Mouse (Mus musculus): Measurements from ENCODE around the gene Obscn. TPM values are rescaled to one million over a fixed set of nuclear protein-coding genes. Genes with fewer than 3 reads are reported as not detected.

The Obscn gene
- total and polyA plus RNA-seq, 3 experiments, result 0.11 to 0.27 TPM; not detected in 1

DNA sequence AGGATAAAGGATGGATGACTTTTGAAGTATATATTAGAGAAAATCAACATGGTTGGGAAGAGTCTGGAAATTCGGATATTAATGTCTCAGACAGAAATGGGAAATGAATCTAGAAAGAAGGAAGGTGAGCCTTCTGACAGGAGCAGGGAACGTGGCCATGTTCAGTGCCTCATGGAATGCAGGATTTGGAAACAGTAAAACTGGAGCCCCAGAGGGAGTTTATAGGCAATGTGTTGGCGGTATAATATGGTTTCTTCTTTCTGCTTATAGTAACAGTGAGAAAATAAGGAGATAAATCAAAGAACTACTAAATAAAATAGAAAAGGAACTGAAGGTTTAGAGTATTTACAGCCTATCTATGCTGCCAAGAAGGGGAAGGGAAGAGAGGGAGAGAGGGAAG, 78.2 kb downstream of the Obscn start:
- Histone ChIP-seq H3K36me3 (replicated peaks) (no peaks in the 10 kb centered on the region), H3K4me3 (ENCODE audit: low read depth, low read length) (no peak overlapping the region), H3K9me3 (replicated peaks) (no peaks in the 10 kb centered on the region), H3K27me3 (ENCODE audit: insufficient read depth, low read length) (peaks cover 9% of the 10 kb centered on the region), H3K4me1 (ENCODE audit: insufficient read depth, low read depth, low read length) (peaks cover 4% of the 10 kb centered on the region; the same call in 1 of the 2 replicates)
- ATAC-seq (ENCODE audit: extremely low read depth, insufficient number of reproducible peaks, low FRiP score, poor library complexity, severe bottlenecking), result no peak
- DNase-seq (ENCODE audit: low spot score), result no peak
- TF ChIP-seq TAL1 (conservative IDR thresholded peaks at IDR 0.05; ENCODE audit: low read depth, low read length) (no peak), GATA1 (IDR thresholded peaks at IDR 0.05; ENCODE audit: borderline replicate concordance, low read length) (no peak), CTCF (IDR thresholded peaks at IDR 0.05; ENCODE audit: low read depth, low read length) (no peak), POLR2AphosphoS5 (IDR thresholded peaks at IDR 0.05; ENCODE audit: insufficient replicate concordance, low read depth, low read length) (no peak), GATA2 (IDR thresholded peaks at IDR 0.05; ENCODE audit: borderline replicate concordance, low read depth, low read length) (no peak)

DNA sequence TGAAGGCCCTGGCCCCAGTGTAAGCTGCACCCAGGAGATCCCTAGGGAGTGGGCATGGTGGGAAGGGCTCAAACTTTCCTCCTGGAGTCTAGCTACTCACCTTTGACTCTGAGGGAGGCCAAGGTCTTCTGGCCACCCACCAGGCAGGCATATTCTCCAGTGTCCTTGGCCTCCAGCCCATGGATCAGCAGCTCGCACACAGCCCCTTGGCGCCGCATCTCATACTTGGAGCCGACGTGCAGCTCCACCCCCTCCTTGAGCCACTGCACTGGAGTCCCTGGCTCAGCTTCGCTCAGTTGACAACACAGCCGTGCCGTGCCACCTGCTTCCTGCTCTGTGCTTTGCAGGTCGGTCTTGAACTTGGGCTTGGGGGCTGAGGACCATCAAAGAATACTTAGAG, 85.2 kb downstream of the Obscn start:
- no peaks in the 10 kb centered on the region for H3K36me3 ChIP-seq (replicated peaks)
- TF ChIP-seq TAL1 (conservative IDR thresholded peaks at IDR 0.05; ENCODE audit: low read depth, low read length) (no peak), GATA1 (IDR thresholded peaks at IDR 0.05; ENCODE audit: borderline replicate concordance, low read length) (no peak), POLR2AphosphoS5 (IDR thresholded peaks at IDR 0.05; ENCODE audit: insufficient replicate concordance, low read depth, low read length) (no peak), GATA2 (IDR thresholded peaks at IDR 0.05; ENCODE audit: borderline replicate concordance, low read depth, low read length) (no peak), CTCF (IDR thresholded peaks at IDR 0.05; ENCODE audit: low read depth, low read length) (no peak)
- ATAC-seq (ENCODE audit: extremely low read depth, insufficient number of reproducible peaks, low FRiP score, poor library complexity, severe bottlenecking), result no peak
- no peak for DNase-seq (ENCODE audit: low spot score)
- no peaks in the 10 kb centered on the region; the same call in 1 of the 2 replicates for H3K4me1 ChIP-seq (ENCODE audit: insufficient read depth, low read depth, low read length)
- peaks cover 53% of the 10 kb centered on the region for H3K27me3 ChIP-seq (ENCODE audit: insufficient read depth, low read length)
- no peaks in the 10 kb centered on the region for H3K9me3 ChIP-seq (replicated peaks)
- no peak overlapping the region for H3K4me3 ChIP-seq (ENCODE audit: low read depth, low read length)

DNA sequence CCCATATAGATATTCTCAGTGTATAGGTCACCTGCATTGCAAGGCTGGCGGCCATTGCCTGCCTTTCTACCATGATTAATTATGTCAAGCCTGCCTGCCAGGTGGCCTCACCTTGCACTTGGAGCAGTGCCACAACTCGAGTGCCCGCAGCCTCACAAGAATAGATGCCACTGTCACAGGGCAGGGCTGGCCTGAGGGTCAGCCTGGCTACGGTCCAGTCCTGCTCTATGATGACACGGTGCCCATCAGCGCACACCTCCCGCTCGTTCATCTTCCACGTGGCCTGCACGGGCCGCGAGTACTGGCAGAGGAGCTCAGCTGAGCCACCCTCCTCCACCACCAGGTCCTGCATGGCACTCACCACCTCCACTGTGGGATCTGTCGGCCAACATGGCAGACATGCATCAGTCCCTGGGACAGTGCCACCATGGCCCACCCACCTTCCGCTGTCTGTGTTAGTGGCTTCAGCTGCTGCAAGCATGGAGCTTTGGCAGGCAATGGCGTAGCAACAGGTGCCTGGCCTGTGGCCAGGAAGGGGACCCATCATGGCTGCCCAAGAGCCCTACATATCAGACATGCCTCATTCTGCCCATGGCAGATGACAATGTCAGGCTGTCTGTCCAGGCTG, 91.4 kb downstream of the Obscn start:
- DNase-seq (ENCODE audit: low spot score) (no peak), ATAC-seq (ENCODE audit: extremely low read depth, insufficient number of reproducible peaks, low FRiP score, poor library complexity, severe bottlenecking) (no peak)
- Histone ChIP-seq H3K4me1 (ENCODE audit: insufficient read depth, low read depth, low read length) (no peaks in the 10 kb centered on the region), H3K4me3 (ENCODE audit: low read depth, low read length) (no peak overlapping the region), H3K9me3 (replicated peaks) (no peaks in the 10 kb centered on the region), H3K27me3 (ENCODE audit: insufficient read depth, low read length) (peaks cover 39% of the 10 kb centered on the region), H3K36me3 (replicated peaks) (no peaks in the 10 kb centered on the region)
- TF ChIP-seq GATA2 (IDR thresholded peaks at IDR 0.05; ENCODE audit: borderline replicate concordance, low read depth, low read length) (no peak), GATA1 (IDR thresholded peaks at IDR 0.05; ENCODE audit: borderline replicate concordance, low read length) (no peak)

DNA sequence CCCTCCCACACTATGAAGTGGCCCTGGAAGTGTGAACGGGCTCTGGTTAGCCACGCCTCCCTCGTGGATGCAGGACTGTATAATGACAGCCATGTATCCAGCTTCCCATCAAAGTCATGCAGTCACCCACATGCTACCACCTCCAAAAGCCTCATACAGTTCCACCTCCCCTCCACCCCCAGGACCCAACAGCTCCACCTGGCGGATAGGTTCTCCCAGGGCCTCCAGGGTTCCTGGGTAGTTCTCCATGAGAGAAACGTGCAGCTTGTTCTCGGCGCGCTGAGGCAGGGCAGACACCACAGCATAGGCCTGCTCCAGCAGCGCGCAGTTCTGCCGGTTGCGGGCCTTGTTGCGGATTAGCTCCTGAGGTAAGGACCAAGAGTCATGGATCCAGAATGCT, 107.2 kb downstream of the Obscn start:
- no peaks in the 10 kb centered on the region for H3K4me1 ChIP-seq (ENCODE audit: insufficient read depth, low read depth, low read length)
- no peaks in the 10 kb centered on the region for H3K9me3 ChIP-seq (replicated peaks)
- ATAC-seq (ENCODE audit: extremely low read depth, insufficient number of reproducible peaks, low FRiP score, poor library complexity, severe bottlenecking), result no peak
- TF ChIP-seq CTCF (IDR thresholded peaks at IDR 0.05; ENCODE audit: low read depth, low read length), result no peak
- no peak for TF ChIP-seq GATA1 (IDR thresholded peaks at IDR 0.05; ENCODE audit: borderline replicate concordance, low read length)
- TF ChIP-seq POLR2AphosphoS5 (IDR thresholded peaks at IDR 0.05; ENCODE audit: insufficient replicate concordance, low read depth, low read length), result no peak
- no peak for TF ChIP-seq TAL1 (conservative IDR thresholded peaks at IDR 0.05; ENCODE audit: low read depth, low read length)
- H3K36me3 ChIP-seq (replicated peaks), result no peaks in the 10 kb centered on the region
- DNase-seq (ENCODE audit: low spot score), result no peak
- no peak overlapping the region for H3K4me3 ChIP-seq (ENCODE audit: low read depth, low read length)
- H3K27me3 ChIP-seq (ENCODE audit: insufficient read depth, low read length), result peaks cover 24% of the 10 kb centered on the region

DNA sequence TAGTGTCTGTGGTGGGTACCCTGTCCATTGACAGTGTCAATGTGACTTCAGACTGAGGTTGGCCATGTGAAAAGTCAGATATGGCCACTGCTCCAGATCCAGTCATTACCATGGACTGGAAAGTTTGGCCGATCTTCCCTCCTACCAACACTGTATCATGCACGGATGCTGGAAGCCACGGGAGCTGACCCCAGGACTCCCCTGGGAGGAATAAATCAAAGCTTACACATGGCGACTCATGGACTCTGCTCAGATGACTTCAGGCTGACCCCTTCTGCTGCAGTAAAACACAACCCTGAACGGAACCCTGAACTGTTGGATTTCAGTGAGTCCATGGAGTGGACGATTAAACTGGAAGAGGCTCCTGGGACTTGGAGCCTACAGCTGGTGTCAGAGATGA, 109.8 kb downstream of the Obscn start:
- no peak for DNase-seq (ENCODE audit: low spot score)
- no peak overlapping the region for H3K4me3 ChIP-seq (ENCODE audit: low read depth, low read length)
- no peak for ATAC-seq (ENCODE audit: extremely low read depth, insufficient number of reproducible peaks, low FRiP score, poor library complexity, severe bottlenecking)
- no peak for TF ChIP-seq CTCF (IDR thresholded peaks at IDR 0.05; ENCODE audit: low read depth, low read length)
- TF ChIP-seq GATA1 (IDR thresholded peaks at IDR 0.05; ENCODE audit: borderline replicate concordance, low read length), result no peak
- no peak for TF ChIP-seq POLR2AphosphoS5 (IDR thresholded peaks at IDR 0.05; ENCODE audit: insufficient replicate concordance, low read depth, low read length)
- no peak for TF ChIP-seq GATA2 (IDR thresholded peaks at IDR 0.05; ENCODE audit: borderline replicate concordance, low read depth, low read length)
- no peak for TF ChIP-seq TAL1 (conservative IDR thresholded peaks at IDR 0.05; ENCODE audit: low read depth, low read length)
- no peaks in the 10 kb centered on the region for H3K36me3 ChIP-seq (replicated peaks)
- H3K4me1 ChIP-seq (ENCODE audit: insufficient read depth, low read depth, low read length), result no peaks in the 10 kb centered on the region
- no peaks in the 10 kb centered on the region for H3K9me3 ChIP-seq (replicated peaks)
- peaks cover 13% of the 10 kb centered on the region for H3K27me3 ChIP-seq (ENCODE audit: insufficient read depth, low read length)

DNA sequence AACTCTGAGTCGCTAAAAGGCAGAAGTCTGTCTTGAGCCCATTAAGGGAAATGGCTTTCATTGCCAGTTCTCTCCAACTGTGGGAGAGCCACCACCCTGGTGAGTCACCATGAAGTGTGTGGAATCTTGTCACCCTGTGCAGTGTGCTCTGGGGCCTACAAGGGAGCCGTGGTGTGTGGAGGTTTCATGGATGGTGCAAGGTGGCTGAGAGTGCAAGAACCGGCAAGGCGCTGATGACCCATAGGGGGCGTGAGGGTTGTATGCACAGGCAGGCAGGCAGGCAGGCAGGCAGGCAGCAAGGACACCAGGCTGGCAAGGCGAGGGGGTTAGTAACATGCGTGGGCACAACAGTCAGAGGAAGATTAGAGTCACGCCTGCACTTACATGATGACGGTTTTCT, 121.2 kb downstream of the Obscn start:
- Histone ChIP-seq H3K4me3 (ENCODE audit: low read depth, low read length) (no peak overlapping the region), H3K4me1 (ENCODE audit: insufficient read depth, low read depth, low read length) (no peaks in the 10 kb centered on the region), H3K9me3 (replicated peaks) (no peaks in the 10 kb centered on the region), H3K36me3 (replicated peaks) (no peaks in the 10 kb centered on the region), H3K27me3 (ENCODE audit: insufficient read depth, low read length) (peaks cover 33% of the 10 kb centered on the region)
- DNase-seq (ENCODE audit: low spot score) (no peak), ATAC-seq (ENCODE audit: extremely low read depth, insufficient number of reproducible peaks, low FRiP score, poor library complexity, severe bottlenecking) (no peak)
- no peak for TF ChIP-seq TAL1 (conservative IDR thresholded peaks at IDR 0.05; ENCODE audit: low read depth, low read length)
- no peak for TF ChIP-seq GATA1 (IDR thresholded peaks at IDR 0.05; ENCODE audit: borderline replicate concordance, low read length)
- TF ChIP-seq CTCF (IDR thresholded peaks at IDR 0.05; ENCODE audit: low read depth, low read length), result no peak
- no peak for TF ChIP-seq POLR2AphosphoS5 (IDR thresholded peaks at IDR 0.05; ENCODE audit: insufficient replicate concordance, low read depth, low read length)
- TF ChIP-seq GATA2 (IDR thresholded peaks at IDR 0.05; ENCODE audit: borderline replicate concordance, low read depth, low read length), result no peak
